Mouse (Mus musculus): Measurements from ENCODE around the gene Vdr. TPM values are rescaled to one million over a fixed set of nuclear protein-coding genes. Genes with fewer than 3 reads are reported as not detected.

Vdr gene
- polyA plus RNA-seq, 1 experiment, result 0.46 TPM

DNA sequence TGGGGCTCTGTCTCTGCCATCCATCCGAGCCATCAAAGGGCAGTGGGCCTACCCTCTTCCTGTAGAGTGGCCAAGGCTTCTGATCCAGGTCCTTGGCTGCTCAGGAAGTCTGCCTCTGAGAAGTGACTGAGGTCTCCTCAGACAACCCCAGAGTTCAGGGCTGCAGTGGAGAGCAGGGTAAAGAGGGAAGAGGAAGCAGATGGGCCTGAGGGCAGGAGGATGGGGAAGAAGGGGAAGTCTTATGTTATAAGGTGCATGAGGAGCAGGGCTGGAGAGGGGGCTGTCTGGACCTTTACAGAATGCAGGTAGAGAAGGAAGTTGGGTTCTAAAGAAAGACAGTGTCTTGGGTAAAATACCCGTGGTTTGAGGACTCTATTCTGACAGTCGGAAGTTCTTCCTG, 39.3 kb upstream of the Vdr start:
- DNase-seq, result no peak
- WGBS, result 75% methylated on average over 3 of the region's 3 CpGs
- Histone ChIP-seq H3K4me1 (ENCODE audit: control insufficient read depth, insufficient read depth, low read length) (no peaks in the 10 kb centered on the region), H3K27me3 (ENCODE audit: control insufficient read depth, insufficient read depth, low read length) (no peaks in the 10 kb centered on the region), H3K27ac (ENCODE audit: insufficient read depth, low read length) (no peak overlapping the region), H3K4me3 (replicated peaks; ENCODE audit: insufficient read depth, low read depth, low read length) (no peak overlapping the region)
- TF ChIP-seq CTCF (IDR thresholded peaks at IDR 0.05; ENCODE audit: borderline replicate concordance, insufficient read depth, low read depth, low read length) (no peak), POLR2A (IDR thresholded peaks at IDR 0.05; ENCODE audit: borderline replicate concordance, insufficient read depth, low read length) (no peak)

- TF ChIP-seq POLR2A (IDR thresholded peaks at IDR 0.05; ENCODE audit: borderline replicate concordance, insufficient read depth, low read length), result no peak
- no peak for TF ChIP-seq CTCF (IDR thresholded peaks at IDR 0.05; ENCODE audit: borderline replicate concordance, insufficient read depth, low read depth, low read length)
- Histone ChIP-seq H3K27me3 (ENCODE audit: control insufficient read depth, insufficient read depth, low read length) (no peaks in the 10 kb centered on the region), H3K4me3 (replicated peaks; ENCODE audit: insufficient read depth, low read depth, low read length) (no peak overlapping the region), H3K4me1 (ENCODE audit: control insufficient read depth, insufficient read depth, low read length) (no peaks in the 10 kb centered on the region), H3K27ac (ENCODE audit: insufficient read depth, low read length) (no peak overlapping the region)
- DNase-seq, result no peak
- WGBS, result 45% methylated on average over 7 of the region's 7 CpGs
Measured at GRCm38 (mm10) chr15:97948720-97949119, 38.3 kb upstream of the Vdr start.

DNA sequence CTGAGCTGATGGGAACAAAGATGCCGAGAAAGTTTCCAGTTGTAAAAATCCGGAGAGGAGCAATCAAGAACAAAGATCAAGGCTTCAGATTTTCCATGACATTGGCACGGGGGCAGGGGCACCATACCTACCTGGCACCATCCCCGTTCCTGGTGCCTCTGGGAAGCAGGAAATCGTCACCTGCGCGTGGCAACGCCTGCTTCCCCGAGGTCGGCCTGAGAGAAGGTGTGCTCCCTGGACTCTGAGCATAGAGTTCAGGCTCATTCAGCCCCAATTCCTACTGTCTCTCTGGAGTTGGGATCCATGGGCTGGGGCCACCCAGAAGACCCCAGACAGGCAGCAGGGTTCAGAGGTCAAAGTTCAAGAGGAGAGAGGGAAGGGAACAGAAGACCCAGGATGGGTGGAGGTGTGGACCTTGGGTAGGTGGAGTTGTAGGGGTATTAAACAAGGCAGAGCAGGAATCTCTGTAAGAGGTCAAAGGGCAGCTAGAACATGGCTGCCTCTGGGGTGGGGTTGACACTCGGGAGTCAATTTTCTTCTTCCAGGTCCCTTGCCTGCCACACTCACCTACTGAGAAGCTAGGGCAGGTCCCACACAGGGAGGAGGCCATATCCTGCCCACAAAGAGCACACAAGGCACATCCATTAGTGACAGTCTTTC, 35.4 kb upstream of the Vdr start:
- no peak overlapping the region for H3K4me3 ChIP-seq (replicated peaks; ENCODE audit: insufficient read depth, low read depth, low read length)
- WGBS, result 75% methylated on average over 11 of the region's 11 CpGs
- no peak for DNase-seq
- no peak overlapping the region for H3K27ac ChIP-seq (ENCODE audit: insufficient read depth, low read length)
- no peaks in the 10 kb centered on the region for H3K4me1 ChIP-seq (ENCODE audit: control insufficient read depth, insufficient read depth, low read length)
- no peaks in the 10 kb centered on the region for H3K27me3 ChIP-seq (ENCODE audit: control insufficient read depth, insufficient read depth, low read length)
- no peak for TF ChIP-seq POLR2A (IDR thresholded peaks at IDR 0.05; ENCODE audit: borderline replicate concordance, insufficient read depth, low read length)
- TF ChIP-seq CTCF (IDR thresholded peaks at IDR 0.05; ENCODE audit: borderline replicate concordance, insufficient read depth, low read depth, low read length), result no peak

- TF ChIP-seq CTCF (IDR thresholded peaks at IDR 0.05; ENCODE audit: borderline replicate concordance, insufficient read depth, low read depth, low read length) (no peak), POLR2A (IDR thresholded peaks at IDR 0.05; ENCODE audit: borderline replicate concordance, insufficient read depth, low read length) (no peak)
- WGBS, result 80% methylated on average over 11 of the region's 11 CpGs
- H3K27me3 ChIP-seq (ENCODE audit: control insufficient read depth, insufficient read depth, low read length), result no peaks in the 10 kb centered on the region
- H3K27ac ChIP-seq (ENCODE audit: insufficient read depth, low read length), result no peak overlapping the region
- no peak overlapping the region for H3K4me3 ChIP-seq (replicated peaks; ENCODE audit: insufficient read depth, low read depth, low read length)
- no peaks in the 10 kb centered on the region for H3K4me1 ChIP-seq (ENCODE audit: control insufficient read depth, insufficient read depth, low read length)
- no peak for DNase-seq
Measured at GRCm38 (mm10) chr15:97944919-97945574, 34.6 kb upstream of the Vdr start.

DNA sequence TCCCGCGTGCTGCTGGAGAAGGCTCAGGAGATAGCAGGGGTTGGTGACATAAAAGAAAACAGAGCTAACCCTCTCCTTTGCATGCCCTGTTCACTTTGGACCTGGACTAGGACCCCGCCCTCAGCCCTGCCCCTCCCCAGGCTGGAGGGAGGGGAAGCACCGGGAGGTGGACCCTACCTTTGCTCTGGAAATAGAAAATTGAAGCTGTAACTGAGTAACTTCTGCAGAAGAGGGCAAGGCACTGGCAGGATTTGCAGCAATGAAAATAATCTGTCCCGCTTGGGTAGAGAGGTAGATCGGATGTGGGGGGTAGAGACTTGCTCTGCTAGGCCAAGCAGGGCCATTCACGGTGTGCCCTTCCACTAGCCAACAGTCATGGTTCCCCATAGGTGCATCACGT, 32.9 kb upstream of the Vdr start:
- WGBS, result 86% methylated on average over 8 of the region's 8 CpGs
- Histone ChIP-seq H3K27me3 (ENCODE audit: control insufficient read depth, insufficient read depth, low read length) (no peaks in the 10 kb centered on the region), H3K27ac (ENCODE audit: insufficient read depth, low read length) (no peak overlapping the region), H3K4me3 (replicated peaks; ENCODE audit: insufficient read depth, low read depth, low read length) (no peak overlapping the region), H3K4me1 (ENCODE audit: control insufficient read depth, insufficient read depth, low read length) (no peaks in the 10 kb centered on the region)
- no peak for DNase-seq
- TF ChIP-seq CTCF (IDR thresholded peaks at IDR 0.05; ENCODE audit: borderline replicate concordance, insufficient read depth, low read depth, low read length), result no peak

- TF ChIP-seq POLR2A (IDR thresholded peaks at IDR 0.05; ENCODE audit: borderline replicate concordance, insufficient read depth, low read length), result no peak
- TF ChIP-seq CTCF (IDR thresholded peaks at IDR 0.05; ENCODE audit: borderline replicate concordance, insufficient read depth, low read depth, low read length), result no peak
- no peaks in the 10 kb centered on the region for H3K4me1 ChIP-seq (ENCODE audit: control insufficient read depth, insufficient read depth, low read length)
- no peak overlapping the region for H3K27ac ChIP-seq (ENCODE audit: insufficient read depth, low read length)
- DNase-seq, result no peak
- no peak overlapping the region for H3K4me3 ChIP-seq (replicated peaks; ENCODE audit: insufficient read depth, low read depth, low read length)
- H3K27me3 ChIP-seq (ENCODE audit: control insufficient read depth, insufficient read depth, low read length), result no peaks in the 10 kb centered on the region
- 81% methylated on average over 8 of the region's 8 CpGs for WGBS
Measured at GRCm38 (mm10) chr15:97942538-97942937, 32.1 kb upstream of the Vdr start.

DNA sequence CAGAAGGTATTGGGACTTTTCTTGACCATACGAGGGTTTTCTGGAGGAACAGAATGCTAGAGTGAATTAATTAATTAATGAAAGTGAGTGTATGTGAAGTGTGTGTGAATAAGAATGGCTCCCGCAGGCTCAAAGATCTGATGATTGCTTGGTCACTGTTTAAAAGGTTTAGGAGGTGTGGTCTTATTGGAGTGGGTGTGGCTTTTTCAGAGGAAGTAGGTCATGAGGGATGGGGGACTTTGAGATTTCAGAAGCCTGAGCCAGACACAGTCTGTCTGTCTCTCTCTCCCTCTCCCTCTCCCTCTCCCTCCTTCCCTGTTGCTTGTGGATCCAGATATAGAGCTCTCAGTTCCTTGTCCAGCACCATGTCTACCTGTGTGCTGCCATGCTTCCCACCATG, 30.9 kb upstream of the Vdr start:
- 92% methylated on average over 2 of the region's 2 CpGs for WGBS

DNA sequence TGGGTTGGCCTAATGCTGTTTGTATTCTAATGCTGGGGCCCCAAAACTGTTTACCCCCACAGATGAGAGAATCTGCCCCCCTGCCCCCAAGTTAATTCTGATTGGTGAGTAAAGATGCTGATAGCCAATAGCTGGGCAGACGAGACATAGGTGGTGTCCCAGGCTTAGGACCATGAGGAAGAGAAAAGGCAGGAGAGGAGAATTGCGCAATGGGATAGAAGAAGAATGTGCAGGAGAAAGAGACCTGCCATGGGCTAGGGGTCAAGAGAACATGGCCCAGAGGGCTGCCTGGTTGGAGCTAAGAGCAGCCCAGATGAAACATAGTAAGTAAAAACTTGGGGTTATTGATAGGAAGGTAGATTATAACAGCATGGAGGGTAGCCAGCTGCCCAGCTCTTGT, 29.7 kb upstream of the Vdr start:
- Histone ChIP-seq H3K4me1 (ENCODE audit: control insufficient read depth, insufficient read depth, low read length) (no peaks in the 10 kb centered on the region), H3K4me3 (replicated peaks; ENCODE audit: insufficient read depth, low read depth, low read length) (no peak overlapping the region), H3K27me3 (ENCODE audit: control insufficient read depth, insufficient read depth, low read length) (no peaks in the 10 kb centered on the region), H3K27ac (ENCODE audit: insufficient read depth, low read length) (no peak overlapping the region)
- no peak for DNase-seq
- TF ChIP-seq CTCF (IDR thresholded peaks at IDR 0.05; ENCODE audit: borderline replicate concordance, insufficient read depth, low read depth, low read length), result no peak
- TF ChIP-seq POLR2A (IDR thresholded peaks at IDR 0.05; ENCODE audit: borderline replicate concordance, insufficient read depth, low read length), result no peak
- WGBS, result 94% methylated on average over 2 of the region's 2 CpGs

More for the DNA sequence above, 30.9 kb upstream of the Vdr start:
- no peak overlapping the region for H3K27ac ChIP-seq (ENCODE audit: insufficient read depth, low read length)
- no peaks in the 10 kb centered on the region for H3K4me1 ChIP-seq (ENCODE audit: control insufficient read depth, insufficient read depth, low read length)
- no peaks in the 10 kb centered on the region for H3K27me3 ChIP-seq (ENCODE audit: control insufficient read depth, insufficient read depth, low read length)
- H3K4me3 ChIP-seq (replicated peaks; ENCODE audit: insufficient read depth, low read depth, low read length), result no peak overlapping the region
- DNase-seq, result no peak
- TF ChIP-seq CTCF (IDR thresholded peaks at IDR 0.05; ENCODE audit: borderline replicate concordance, insufficient read depth, low read depth, low read length) (no peak), POLR2A (IDR thresholded peaks at IDR 0.05; ENCODE audit: borderline replicate concordance, insufficient read depth, low read length) (no peak)

Measured in cerebellum, adult 2 months (tissue).